Mouse (Mus musculus): ENCODE data around the gene Gm8159. TPM values are rescaled to one million over a fixed set of nuclear protein-coding genes. Genes with fewer than 3 reads are reported as not detected.

Gene Gm8159
- polyA plus RNA-seq (2021; fragmentation: Nextera tagmentation), result not detected in 2 replicates
- long read RNA-seq, experiment 1, result 0 reads
- long read RNA-seq, experiment 2, result 0 reads

GRCm38 (mm10) chr14:4632052-4632451, at the start of gene Gm8159:
Gene Gm8159 (plus strand): TSS chr14:4632352.

GRCm38 (mm10) chr14:4663892-4664291, 31.7 kb downstream of the Gm8159 start, which contains the start of gene Gm3239:
Gene Gm3239 (plus strand): TSS chr14:4664192.

Other genes starting within 250 kb of the Gm8159 start
- gene Gm3159, start 234.8 kb upstream of the Gm8159 start, polyA plus RNA-seq (2021; fragmentation: Nextera tagmentation), result not detected in 2 replicates
- gene Gm3164, start 216.9 kb upstream of the Gm8159 start, polyA plus RNA-seq (2021; fragmentation: Nextera tagmentation), result 0.18 and 0.20 TPM in 2 replicates
- not detected in 2 replicates for gene Gm3173, start 201.4 kb upstream of the Gm8159 start, polyA plus RNA-seq (2021; fragmentation: Nextera tagmentation)
- not detected in 2 replicates for gene Gm3182, start 150.6 kb upstream of the Gm8159 start, polyA plus RNA-seq (2021; fragmentation: Nextera tagmentation)
- not detected in 2 replicates for gene Gm3047, start 76.9 kb upstream of the Gm8159 start, polyA plus RNA-seq (2021; fragmentation: Nextera tagmentation)
- gene Gm3239, start 31.8 kb downstream of the Gm8159 start, polyA plus RNA-seq (2021; fragmentation: Nextera tagmentation), result 0.25 and 0.49 TPM in 2 replicates
- gene Gm7876, start 76.9 kb downstream of the Gm8159 start, polyA plus RNA-seq (2021; fragmentation: Nextera tagmentation), result not detected in 2 replicates
- gene Gm3252, start 94.4 kb downstream of the Gm8159 start, polyA plus RNA-seq (2021; fragmentation: Nextera tagmentation), result 0.30 and 0.39 TPM in 2 replicates
- gene Gm9602, start 144.0 kb downstream of the Gm8159 start, polyA plus RNA-seq (2021; fragmentation: Nextera tagmentation), result not detected in 2 replicates
- not detected in 2 replicates for gene Gm3269, start 205.8 kb downstream of the Gm8159 start, polyA plus RNA-seq (2021; fragmentation: Nextera tagmentation)
- 0.23 TPM in 1 of 2 replicates, not detected in the other for gene Gm3264, start 223.2 kb downstream of the Gm8159 start, polyA plus RNA-seq (2021; fragmentation: Nextera tagmentation)

All from left cerebral cortex, adult 6 months (tissue).